Mouse (Mus musculus): ENCODE data around the gene Sgk2. TPM values are rescaled to one million over a fixed set of nuclear protein-coding genes. Genes with fewer than 3 reads are reported as not detected.
"Not testable (repeated sequence)": the region's sequence is repeated elsewhere in the genome, so short reads cannot be mapped to it uniquely, and the experiment has no call there.

The Sgk2 gene
- total RNA-seq, 2 experiments from 2014 or later: not detected

DNA sequence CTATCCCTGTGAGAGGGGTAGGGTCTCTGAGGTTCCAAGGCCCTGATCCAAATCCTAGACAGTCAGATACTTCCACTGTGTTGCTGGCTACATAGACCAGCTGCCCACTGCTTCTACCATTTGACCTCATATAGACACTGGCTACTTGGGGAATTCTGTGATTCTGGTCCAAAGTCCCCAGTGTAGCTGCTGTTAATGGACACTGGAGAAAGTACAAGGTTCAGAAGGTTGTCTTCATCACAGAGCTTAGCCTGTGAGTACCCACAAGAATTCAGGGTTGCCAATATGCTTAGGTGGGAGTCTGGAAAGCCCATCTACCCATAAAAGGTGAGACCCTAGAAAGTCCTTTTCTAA is 4.9 kb downstream of the Sgk2 start:
- DNase-seq: no peak

DNA sequence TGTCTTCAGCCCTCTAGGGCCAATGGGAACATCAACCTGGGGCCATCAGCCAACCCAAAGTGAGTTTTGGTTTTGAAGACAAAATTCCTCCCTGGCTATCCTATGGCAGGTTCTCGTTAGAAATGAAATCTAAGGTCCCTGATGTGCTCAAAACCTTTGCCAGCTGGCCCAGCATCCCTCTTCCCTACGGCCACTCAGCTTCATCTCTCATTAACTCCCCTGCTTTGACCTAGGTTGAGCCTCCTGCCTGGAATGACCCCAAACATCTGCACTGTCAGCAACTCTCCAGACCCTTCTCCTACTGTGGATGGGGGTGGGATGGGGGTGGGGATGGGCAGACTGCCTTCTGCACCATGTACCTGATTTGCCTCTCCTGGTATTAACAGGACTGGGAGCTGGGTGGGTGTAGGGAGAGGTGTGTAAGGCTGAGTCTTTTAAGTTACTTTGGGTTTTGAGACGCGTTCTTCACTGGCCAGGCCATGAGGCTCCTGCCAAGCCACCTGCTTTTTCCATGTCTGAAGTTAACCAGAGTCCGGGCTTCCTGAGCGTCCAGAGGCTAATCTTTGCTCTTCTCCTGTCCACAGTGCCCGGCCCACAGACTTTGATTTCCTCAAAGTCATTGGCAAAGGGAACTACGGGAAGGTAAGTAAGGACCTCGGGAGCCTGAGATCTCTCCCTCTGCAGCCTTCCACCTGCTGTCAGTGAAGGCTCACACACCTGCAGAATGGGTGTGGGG is 6.9 kb downstream of the Sgk2 start:
- DNase-seq: no peak

DNA sequence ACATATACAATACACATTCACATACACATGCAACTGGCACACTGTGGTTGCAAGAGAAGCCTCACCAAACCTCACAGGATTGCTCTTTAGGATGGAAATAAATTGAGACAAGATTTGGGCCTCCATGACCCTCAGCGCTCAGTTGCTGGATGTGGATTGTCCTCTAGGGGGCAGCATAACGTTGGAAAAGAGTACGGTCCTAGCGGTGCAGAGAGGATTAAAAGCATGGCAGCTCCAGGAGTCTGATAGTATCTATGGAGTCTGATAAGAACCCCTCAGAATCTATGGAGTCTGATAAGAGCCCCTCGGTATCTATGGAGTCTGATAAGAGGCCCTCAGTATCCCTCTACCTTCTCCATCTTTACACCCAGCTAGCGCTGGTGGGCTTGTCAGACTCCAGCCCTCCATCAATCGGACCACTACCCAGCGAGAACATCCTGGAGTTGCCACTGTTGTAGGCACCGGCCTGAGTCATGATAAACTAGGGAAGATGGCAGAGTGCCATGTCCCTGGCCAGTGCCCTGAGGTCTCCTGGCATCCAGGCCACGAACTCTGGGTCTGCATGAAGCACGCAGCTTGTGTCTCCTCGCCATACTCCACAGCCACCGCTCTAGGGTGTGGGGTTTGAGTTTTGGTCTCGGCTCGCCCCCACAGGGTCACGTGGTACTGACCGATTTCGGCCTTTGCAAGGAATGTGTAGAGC is 11.5 kb downstream of the Sgk2 start:
- peak; percentile 75 for DNase-seq

DNA sequence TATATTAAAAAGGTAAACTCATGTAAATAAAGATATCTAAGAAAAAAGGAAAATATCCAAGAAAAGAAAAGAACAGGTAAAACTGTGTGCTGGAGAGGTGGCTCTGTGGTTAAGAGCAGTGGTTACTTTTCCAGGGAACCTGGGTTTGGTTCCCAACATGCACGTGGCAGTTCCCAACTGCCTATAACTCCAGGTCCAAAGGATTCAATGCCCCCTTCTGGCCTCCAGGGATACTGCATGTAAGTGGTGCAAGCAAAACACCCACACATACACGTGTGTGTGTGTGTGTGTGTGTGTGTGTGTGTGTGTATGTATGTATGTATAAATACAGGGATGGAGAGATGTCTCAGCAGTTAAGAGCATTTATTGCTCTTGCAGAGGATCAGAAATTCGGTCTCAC is 12.6 kb downstream of the Sgk2 start:
- DNase-seq: peak; percentile 58

DNA sequence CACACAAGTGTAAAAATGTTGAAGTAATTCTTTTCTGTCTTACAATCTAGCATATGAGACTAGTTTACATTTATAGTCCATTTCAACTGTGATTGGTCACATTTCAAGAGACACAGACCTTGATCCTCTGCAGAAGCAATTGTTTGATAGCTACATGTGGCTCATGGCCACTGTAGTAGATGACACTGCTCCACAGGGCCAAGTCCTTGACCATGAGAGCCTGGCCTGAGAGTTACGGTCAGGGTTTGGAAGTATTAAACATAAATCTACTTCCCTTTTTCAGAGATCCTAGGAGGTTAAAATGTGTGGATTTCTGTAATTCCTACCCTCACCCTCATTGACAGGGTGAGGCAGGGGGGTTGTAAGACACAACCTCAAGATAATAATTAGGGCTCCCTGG is 13.9 kb downstream of the Sgk2 start:
- DNase-seq: no peak

DNA sequence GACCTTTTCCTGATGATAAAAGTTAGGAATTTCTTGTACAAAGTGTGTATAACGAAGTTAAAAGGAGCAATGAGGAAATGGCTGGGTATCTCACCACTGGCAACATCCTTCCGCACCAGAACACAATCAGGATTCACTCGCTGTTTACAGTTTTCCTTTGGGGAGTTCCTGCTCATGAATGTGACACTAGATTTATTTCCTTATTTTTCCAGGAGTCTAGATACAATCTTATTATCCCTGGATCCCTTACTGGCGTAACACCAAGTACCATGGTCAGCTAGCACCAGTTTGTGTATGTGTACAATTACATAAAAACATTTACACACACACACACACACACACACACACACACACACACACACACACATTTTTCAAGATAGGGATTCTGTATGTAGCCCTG is 20.2 kb downstream of the Sgk2 start:
- DNase-seq: no peak

DNA sequence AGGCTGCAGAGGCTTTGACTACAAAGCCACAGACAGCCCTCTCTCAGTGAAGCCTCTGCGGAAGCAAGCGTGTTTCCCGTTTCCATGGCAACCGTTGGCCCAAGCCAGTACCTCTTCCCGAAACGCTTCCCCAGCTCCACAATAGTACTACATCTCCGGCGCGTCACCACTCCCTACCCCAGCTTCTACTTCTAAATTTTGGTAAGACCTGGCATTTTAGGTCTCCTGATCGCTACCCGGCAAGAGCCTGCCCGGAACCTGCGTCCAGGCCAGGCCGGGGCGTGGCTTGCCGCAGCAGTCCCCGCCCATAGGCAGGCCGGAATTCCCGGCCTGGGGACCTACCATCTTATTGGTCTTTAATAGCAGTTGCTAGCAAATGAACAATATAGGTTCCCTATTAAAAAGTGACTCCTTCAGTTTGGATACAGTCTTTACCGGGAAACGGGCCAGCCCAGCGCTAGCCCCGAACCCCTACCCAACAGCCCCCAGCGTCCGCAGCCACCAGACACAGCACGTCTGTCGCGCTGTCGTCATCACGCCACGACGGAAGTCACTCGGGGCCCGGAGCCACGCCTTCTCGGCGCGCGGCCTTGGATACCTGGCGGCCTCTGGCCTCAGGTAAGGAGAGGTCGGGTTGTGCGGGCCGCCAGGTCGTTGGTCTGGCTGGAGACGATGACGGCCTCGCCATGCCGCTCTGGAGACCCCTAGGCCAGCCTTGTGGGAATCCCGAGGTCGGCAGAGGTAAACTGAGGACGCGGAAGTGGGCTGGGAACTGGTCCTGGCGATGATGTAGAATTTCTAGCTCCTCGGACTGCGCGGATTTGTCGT is 30.0 kb downstream of the Sgk2 start, which contains the start of gene Ift52:
TSS of gene Ift52 (plus strand) at position 439 of the 828 bp plus-strand sequence.
- peak; percentile 91 for DNase-seq

DNA sequence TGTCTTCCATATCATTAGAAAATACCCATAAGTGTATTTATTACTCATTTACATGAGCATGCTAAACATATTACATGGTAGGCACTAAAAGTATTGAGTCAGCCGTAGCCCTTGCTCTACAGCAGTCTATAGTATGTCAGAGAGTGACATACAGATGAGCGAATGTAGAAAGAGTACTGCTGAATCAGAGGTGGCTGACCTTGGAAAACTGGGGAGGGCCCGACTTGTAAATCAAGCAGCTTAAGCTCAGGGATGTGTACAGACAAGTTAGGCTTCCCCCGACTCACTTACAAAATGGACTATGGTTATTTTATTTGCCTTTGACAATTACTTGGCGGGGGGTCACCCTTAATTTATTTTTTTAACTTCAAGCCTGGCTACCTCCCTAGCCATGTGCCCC is 44.2 kb downstream of the Sgk2 start:
- no peak for DNase-seq

DNA sequence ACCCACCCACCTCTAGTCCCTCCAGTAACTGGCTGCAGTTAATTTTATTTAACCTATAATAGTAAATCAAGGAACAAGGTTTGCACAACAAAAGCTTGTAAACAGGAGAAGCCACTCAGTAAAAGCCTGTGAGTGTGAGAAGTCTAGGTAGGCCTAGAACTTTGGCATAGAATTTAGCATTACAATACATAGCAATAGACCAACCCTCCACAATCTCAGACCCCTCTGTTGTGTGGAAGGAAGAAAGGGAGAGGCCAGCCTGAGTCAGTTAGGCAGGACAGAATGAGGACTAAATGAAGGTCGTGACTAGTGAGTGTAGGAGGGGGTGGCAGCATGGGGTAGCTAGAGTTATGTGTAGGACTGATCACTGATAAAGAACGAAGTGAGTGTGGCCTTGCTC is 44.6 kb downstream of the Sgk2 start:
- DNase-seq: no peak

DNA sequence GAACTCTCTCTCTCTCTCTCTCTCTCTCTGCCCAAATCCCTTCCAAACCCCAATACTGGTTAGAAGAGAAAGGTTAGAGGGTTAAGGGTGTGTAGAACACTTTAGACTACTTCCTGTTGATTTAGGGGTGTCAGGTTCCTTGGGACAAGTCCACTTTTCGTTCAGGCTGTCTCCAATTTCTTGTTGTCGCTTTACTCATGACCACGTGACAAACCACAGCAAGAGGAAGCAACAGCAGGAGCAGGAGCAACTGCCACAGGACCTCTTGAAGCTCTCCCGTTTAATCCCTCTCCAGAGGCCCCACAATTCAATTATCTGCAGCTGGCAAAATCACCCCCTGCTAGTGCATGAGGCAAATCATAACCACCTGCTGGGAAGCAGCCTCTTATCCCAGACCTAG is 45.5 kb downstream of the Sgk2 start:
- DNase-seq: no peak

DNA sequence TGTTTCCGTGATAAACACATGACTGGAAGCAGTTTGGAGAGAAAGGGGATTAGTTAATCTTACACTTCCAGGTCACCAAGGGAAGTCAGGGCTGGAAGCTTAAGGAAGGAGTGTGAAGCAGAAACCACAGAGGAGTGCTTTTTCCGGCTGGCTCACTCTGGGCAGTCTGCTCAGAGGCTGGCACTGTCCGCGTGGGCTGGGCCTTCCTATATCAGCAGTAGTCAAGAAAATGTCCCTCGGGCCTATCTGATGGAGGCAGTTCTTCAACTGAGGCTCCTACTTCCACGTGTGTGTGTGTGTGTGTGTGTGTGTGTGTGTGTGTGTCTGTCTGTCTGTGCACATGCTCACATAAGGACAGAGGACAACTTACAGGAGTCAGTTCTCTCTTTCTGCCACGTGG is 52.8 kb downstream of the Sgk2 start:
- no peak for DNase-seq

DNA sequence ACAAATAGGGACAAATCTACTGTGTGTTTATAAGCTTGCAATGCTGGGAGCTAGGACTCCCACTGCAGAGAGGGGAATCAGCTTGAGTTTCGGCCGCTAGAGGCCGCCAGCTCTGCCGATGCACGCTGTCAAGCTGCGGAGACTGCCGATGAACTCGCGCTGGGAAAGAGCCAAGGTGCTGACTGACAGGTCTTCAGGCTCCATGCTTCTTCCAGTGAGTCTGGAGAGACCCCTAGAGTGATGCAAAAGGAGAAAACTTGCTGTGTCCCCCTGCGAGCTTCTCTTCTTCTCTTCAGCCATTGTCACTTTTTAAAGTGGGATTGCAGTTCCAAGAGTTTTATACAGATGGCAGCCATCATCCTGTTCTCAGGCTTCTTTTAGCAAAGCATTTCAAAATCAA is 61.0 kb downstream of the Sgk2 start:
- DNase-seq: peak; percentile 83

DNA sequence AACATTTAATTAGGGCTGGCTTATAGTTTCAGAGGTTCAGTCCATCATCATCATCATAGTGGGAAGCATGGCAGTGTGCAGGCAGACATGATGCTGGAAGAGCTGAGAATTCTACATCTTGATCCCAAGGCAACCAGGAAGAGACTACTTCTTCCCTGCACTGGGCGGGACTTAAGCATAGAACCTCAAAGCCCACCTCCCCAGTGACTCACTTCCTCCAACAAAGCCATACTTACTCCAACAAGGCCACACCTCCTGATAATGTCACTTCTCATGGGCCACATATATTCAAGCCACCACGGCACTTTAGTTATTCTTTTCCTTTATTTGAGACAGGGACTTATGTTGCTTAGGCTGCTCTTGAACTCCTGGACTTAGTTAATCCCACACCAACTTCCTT is 62.0 kb downstream of the Sgk2 start:
- no peak for DNase-seq

DNA sequence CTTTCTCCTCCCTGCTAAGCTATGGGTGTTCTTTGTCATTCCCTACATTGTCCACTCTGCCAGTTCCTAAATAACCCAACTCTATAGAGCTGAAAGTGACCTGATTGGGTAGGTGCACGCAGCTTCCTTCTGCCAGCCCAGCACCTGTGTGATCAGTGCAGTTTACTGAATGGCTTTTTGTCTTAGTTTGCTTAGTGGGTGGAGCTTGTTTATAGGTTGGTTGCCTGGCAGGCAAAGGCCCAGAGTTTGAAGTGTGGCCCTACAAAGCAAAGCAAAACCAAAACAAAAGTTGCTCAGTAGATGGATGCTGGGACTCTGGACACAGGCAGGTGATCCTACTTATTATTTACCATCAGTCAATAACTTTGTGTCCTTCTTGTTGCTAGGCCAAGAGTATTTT is 64.6 kb downstream of the Sgk2 start:
- DNase-seq: no peak

DNA sequence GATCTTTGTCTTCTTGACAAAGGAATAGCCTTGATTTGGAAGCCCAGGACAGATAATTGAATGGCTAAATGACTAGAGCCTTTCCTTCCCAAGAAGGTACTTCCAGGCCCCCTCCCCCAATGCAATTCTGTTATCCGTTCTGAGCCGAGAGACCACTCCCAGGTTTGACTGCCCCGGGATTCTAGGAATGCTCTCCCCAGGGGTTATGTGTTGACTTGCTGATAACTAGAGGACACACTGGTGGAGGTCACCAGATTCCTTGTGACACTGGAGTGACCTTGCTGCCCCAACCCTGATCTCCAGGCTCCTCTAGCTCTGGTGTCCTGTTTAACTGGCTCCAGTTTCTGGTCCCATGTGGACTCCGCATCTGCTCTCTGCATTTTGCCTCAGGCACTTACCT is 65.0 kb downstream of the Sgk2 start:
- DNase-seq: no peak

DNA sequence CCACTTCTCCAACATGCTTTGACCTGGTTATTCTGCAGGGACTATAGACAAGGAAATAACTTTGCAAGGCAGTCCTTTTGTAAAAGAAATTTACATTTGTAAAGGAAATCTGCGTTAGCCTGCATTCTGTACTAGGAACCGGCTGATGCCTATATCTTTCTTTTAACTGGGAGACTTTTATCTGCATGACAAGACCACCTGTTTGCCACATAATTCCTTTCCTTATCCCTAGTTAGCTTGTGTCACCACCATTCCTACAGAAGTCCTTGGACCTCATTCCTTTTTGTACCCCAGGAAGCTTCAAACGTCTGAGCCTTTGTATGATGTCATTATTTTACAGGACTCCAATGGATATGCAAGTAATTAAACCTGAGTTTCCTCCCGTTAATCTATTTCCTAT is 65.7 kb downstream of the Sgk2 start:
- no peak for DNase-seq

DNA sequence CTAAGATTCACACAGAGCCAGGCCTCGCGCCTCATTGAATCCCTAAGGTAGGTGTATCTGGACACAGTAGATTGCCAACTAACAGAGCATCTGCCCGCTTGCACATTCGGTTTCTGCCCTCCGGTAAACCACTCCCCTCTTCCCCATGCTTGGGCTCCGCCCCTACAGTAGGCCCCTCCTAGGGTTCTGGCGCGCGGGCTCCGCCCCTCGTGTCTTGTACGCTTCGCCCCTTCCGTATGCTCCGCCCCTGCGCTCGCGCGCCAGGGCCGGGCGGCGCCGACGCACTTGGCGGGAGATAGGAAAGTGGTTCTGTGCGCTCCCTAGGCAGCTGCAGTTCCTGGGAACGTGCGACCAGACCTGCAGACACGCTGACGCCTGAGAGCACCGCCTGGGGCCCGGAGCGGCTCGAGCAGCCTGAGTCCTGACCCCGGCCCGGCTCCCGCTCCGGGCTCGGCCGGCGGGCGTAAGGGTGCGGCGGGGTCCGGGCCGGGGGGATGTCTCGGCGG is 67.3 kb downstream of the Sgk2 start, which contains the start of gene Mybl2:
TSS of gene Mybl2 (plus strand) at position 353 of the 506 bp plus-strand sequence.
- DNase-seq: peak; percentile 95

DNA sequence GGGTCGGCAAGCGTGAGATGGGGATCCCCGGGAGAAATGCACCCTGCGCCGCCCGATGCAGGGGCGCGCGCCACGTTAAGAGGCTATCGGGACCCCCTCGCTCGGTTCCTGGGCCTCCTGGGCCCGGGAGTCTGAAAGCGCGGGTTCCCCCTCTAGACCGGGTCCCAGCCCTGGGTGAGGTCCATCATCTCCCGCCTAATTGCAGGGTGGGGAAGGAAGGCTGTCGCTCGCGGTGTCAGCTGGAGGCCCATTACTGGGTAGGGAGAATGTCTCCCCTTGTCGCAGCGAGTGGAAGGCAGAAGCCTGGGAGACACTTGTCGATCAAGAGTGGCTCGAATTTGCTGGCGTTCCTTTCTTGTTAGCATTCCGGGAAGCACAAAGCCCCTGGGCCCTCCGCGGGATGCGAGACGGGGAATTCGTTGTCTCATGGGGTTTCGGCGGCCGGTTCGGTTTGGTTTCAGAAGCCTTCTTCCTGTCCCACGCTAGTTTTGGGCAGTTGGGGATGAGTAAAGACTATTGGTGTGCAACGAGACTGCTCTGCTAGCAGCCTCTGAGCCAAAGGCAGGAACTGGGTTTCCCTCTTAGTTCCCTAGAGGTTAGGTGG is 67.9 kb downstream of the Sgk2 start:
- DNase-seq: peak; percentile 26

DNA sequence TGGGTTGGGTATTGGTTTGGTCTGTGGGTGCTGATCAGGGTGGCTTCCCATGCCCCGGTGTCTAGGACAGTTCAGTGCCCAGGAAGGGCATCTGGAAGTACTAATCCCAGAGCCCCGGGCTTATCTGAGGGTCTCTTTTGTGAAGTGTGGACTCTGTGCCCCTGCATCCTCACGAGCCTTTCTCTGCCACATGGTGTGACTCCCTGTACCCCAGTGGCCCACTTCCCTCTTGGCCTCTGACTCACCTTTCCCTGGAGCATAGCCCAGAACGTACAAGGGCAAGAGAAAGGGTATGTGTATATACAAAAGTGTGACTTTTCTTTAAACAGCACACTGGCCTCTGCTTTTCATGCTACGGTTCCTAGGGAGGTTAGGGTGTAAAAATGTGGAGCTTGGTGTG is 68.6 kb downstream of the Sgk2 start:
- DNase-seq: no peak

DNA sequence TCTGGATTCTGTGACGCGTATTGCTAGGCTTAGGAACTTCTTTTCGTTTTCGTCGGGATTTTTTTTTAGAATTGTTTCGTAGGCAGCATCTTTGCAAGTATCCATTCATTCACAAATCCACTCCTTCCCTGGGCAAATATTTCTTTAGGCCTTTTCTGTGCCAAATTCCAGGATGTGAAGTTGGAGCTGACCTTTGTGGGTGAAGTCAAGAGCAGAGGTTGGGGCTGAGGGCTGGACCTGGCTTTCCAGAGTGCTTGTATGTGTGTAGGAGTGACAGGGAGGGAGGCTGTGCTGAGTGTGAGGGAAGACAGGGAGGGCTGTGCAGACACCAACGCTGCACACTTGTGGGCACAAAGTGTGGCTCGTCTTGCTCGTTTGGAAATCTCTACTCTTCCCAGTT is 69.5 kb downstream of the Sgk2 start:
- DNase-seq: no peak

DNA sequence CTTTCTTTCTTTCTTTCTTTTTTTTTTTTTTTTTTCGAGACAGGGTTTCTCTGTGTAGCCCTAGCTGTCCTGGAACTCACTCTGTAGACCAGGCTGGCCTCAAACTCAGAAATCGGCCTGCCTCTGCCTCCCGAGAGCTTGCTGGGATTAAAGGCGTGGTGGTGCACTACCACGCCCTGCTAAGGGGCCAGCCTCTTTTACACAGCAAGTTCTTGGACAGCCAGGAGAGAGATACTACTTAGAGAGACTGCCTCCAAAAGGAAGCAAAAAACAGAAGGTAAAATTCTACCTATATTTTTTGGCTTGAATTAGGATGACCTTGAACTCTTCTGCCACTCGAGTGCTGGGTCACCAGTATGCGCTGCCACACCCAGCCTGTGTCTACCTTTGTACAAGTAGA is 71.9 kb downstream of the Sgk2 start:
- DNase-seq: not testable (repeated sequence)

DNA sequence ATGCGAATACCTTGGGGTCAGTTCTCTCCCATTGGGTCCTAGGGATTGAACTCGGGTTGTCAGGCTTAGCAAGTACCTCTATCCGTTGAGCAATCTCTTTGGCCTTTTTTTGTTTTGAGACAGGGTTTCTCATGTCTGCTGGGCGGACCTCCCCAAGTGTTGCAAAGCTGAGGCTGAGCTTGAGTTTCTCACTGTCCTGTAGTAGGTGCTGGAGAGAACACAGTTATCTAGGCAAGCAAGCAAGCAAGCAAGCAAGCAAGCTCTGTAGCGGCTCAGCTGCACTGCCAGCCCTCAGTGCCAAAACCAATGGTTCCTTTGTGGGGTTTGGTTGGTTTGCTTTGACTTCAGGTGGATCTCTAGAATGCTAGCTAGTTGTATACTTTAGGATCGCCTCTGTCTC is 73.5 kb downstream of the Sgk2 start:
- DNase-seq: no peak
